Mouse (Mus musculus) naive thymus-derived CD4-positive, alpha-beta T cell, adult 2 months (primary cell): ENCODE results near the gene Ccdc13.
A peak's percentile ranks its signal among the peaks of the same experiment; 100 is the strongest.

ENCODE experiments used
- DNase-seq: peaks from one replicate; pipeline ENCODE4 v3.0.0-alpha.2; 2011; ENCODE audit warnings: low read depth

Gene Ccdc13

DNA sequence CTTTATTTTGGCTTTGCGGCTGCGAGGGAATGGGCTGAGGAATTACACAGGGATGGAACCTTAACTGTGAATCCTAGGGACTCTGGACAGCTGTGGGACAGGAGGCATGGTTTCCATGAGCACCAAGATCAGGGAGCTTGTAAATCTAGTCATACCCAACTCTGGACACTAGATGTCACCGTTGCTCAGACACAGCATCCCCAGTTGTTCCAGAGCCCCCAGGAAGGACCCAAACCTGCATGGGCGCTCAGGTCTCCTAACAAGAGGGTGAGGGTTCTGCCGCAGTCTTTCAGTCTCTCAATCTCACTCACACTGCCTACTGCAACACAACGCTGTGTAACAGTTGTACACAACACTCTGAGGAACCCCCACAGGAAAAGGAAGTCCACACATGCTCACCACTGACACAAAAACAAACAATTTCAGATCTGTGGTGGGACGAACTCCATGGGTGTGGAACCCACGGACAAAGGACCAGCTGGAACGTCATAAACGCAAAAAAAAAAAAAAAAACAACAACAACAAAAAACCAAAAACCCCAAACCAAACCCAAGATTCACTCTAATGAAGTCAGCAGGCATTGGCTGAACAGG is 7.4 kb upstream of the Ccdc13 start:
- DNase-seq, result peak; percentile 75

DNA sequence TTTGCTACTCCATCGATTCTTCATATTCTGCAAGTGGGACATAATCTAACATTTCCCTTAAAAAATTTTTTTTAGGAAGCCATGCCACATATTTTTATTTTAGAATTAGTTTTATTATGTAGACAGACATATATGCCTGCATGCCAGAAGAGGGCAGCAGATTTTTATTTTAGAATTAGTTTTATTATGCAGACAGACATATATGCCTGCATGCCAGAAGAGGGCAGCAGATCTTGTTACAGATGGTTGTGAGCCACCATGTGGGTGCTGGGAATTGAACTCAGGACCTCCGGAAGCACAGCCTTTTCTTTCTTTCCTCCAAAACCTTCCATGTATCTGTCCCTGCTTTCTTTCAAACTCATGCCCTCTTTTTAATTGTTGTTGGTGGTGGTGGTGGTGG is 3.7 kb upstream of the Ccdc13 start:
- peak; percentile 41 for DNase-seq

- DNase-seq, result no peak
These were observed 333 bp upstream of the Ccdc13 start for GRCm38 (mm10) chr9:121839622-121839965.

DNA sequence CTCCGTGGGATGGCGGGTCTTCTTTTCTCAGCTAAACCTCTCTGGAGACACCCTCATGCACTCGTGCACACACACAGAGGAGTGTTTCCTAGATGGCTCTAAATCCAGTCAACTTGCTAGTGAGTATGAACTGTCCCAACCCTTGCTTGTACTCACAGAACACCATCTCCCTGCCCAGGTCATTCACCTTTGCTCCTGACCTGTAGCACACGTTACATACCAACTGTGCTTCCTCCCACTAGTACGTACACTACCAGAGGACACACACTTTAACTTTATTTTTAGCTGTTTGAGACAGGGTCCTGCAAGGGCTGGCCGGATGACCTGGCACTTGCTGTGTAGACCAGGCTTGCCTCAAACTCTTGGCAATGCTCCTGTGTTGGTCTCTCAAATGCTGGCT is 1.3 kb downstream of the Ccdc13 start:
- DNase-seq, result no peak

DNA sequence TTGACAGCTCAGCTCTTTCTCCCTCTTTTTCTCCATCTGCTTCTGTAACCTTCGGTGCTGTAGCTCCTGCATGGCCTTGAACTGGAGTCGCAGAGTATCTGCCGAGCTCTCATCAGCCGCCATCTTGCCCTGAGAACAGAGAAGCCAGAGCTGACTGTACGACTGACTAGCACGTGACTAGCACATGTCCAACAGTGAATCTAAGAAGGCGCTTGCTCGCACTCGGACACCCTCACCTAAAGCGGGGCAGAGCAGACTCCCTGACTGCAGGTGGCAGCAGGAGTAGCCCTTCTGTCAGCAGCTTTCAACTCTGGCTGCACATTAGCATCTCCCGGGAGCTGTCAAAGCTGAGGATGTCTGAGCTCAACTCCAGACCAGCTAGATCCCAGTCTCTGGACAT is 5.4 kb downstream of the Ccdc13 start:
- DNase-seq, result no peak

- peak; percentile 86 for DNase-seq
These were observed 8.3 kb downstream of the Ccdc13 start for GRCm38 (mm10) chr9:121830956-121831293.

DNA sequence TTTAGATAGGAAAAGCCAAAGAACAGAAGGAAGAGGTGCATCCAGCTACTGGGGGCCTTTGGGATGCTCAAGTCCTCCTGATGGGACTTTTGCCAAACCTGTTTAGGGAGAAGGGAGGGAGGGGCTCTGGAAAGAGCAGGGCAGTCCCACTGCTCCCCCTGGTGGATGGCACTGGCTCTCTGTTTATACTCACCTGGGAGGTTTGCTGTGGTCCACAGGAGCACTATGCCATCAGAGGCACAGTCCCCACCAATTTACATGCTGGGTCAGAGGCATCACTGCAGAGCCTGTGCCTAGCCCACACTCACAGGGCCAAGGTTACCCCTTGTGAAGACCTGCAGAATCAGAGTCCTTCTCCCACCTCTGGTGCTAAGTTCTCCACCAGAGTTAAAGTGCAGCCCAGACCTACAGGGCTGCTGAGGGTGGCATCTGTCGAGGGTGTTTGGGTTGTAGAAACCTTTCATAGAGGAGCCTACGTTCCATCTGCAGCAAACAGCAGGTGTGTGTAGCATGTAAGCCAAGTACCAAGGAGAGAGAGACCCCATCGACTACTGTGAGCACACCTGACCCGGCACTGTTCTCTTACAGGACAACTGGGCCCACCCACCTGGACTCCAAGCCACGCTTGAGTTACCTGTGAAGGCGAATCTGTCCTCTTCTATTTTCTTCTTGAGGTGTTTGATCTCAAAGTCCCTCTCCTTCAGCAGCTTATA is 8.9 kb downstream of the Ccdc13 start:
- DNase-seq, result peak; percentile 61

DNA sequence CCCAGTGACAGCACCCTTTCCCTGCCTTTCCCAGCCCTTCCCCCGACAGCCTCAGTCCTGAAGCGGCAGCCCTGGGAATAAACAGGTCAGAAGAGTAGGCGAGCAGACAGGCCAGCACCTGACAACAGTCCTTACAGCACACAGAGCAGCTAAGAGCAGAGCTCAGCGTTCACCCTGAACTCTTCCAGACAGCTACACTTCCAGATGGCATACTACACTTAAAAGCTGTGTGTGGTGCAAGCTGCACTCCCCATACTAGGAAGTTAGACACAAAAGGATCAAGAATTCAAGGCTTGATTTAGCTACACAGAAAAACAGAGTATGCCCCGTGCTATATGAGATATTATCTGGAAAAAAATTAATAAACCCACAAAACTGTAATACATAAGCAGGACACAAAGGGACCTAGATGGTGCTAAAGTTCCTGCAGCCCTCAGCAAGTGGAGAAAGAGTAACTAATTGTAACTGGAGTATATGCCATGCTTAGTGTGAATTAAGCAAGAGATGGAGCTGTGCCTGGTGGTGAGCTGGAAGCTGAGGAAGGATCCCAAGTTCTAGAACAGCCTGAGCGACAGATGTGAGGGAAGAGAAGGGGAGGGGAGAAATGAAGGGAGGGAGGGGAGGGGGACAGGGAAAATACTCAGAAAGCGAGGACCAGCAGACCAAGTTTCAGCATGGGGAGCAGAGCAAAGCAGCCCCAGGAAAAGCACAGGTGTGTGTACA is 9.8 kb downstream of the Ccdc13 start:
- DNase-seq, result no peak

DNA sequence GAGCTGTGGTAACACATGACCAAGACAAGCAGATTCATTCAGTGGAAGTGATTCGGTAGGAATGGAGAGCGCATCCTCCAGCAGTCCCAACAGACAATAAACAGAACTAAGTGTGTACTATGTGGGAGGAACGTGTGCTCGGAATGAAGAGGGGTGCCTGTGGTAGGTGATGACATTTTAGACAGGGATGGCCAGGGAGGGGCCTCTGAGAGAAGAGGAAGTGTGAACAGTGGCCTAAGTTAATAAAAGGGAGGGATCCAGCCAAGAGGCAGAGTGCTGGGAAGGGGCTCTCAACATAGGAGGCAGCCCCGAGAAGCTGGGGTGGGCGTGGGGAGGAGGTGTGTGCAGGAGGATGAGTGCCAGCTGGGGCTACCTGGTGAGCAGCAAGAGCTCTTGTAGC is 10.9 kb downstream of the Ccdc13 start:
- no peak for DNase-seq

- no peak for DNase-seq
These were observed 12.9 kb downstream of the Ccdc13 start for GRCm38 (mm10) chr9:121826356-121826755.

GRCm38 (mm10) chr9:121823991-121824390 is 15.3 kb downstream of the Ccdc13 start:
- DNase-seq, result no peak

- DNase-seq, result no peak
These were observed 16.2 kb downstream of the Ccdc13 start for GRCm38 (mm10) chr9:121823051-121823450.

- DNase-seq, result no peak
These were observed 16.7 kb downstream of the Ccdc13 start for GRCm38 (mm10) chr9:121822585-121822991.

GRCm38 (mm10) chr9:121820765-121821164 is 18.5 kb downstream of the Ccdc13 start:
- no peak for DNase-seq

DNA sequence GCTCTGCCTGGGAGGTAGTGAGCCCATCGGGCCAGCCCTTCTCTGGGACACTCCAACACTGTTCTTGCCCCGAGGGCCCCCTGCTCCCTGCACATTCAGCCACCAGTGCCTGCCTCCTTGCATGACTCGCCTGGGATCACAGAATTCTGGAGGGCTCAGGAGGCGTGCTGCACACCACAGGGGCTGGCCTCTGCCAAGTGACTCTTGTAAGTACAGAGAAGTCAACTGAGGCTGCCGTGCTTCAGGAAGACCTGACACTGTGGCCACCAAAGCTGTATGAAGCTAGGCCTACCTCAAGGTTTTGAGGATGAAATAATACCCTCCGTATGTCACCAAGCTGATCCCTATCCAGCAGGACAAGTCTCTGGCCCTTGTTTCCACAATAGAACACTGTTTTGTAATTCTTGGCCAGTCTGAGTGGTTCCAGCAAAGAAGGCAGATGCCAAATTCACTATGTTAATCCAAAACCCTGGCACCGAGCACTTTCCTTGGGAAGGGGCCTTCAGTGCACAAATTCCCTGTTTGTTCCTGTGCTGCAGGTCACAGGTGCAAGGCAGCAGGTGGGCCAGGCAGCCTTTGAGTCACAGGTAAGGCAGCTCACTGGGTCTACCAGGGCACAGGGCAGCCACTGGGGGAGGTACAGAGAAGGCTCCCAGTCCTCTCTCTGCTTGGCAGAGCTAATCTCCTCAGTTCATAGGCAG is 19.3 kb downstream of the Ccdc13 start:
- DNase-seq, result no peak

DNA sequence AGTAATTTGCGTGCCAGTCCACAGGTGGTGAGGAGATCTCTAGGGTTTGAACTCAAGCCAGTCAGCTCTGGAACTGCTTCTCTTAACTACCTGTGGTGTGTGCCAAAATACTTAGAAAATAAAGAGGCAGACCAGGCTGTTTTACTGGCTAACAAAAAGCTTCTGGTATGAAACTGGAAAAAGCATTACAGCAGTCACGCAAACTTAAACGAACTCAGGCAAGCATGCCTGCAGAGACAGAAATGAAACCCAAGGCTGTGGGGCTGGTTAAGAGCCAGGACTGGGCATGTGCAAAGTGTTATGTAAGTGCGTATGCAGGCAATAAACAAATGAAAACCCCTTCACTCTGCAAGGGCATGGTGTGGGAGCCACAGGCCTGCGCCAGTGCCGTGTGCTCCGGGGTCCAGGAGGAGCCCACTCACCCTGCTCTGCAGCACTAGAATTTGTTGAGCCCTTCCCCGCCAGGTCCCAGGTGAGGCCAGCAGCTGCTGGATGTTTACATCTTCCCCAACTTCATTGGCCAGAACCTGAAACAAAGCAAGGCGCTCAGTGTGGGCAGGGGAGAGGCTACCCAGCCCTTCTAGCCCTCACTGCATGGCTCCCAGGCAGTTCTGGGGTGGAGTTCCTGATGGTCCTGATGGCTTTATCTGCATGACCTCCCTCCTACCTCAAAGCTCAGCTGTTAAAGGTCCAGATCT is 20.0 kb downstream of the Ccdc13 start:
- no peak for DNase-seq

- DNase-seq, result no peak
These were observed 24.1 kb downstream of the Ccdc13 start for GRCm38 (mm10) chr9:121815183-121815582.

- no peak for DNase-seq
These were observed 29.0 kb downstream of the Ccdc13 start for GRCm38 (mm10) chr9:121810081-121810821.

DNA sequence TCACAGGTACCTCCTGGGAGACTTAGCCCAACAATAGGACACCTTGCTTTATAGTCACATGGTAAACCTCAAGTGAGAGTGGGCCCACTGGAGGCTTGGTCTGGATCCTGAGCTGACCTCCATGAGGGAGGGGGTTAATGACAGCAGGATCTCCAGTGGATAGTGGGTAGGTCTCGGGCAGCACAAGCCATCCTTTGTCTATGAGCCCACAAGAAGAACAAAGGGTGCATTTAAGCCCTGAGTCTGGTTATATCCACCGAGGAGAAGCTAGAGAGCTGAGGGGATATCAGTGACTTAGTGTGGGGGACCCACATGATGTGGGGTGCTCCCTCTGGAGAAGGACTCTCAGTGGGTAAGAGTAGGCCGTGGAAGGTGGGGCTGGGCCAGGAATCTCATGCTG is 30.8 kb downstream of the Ccdc13 start:
- no peak for DNase-seq

DNA sequence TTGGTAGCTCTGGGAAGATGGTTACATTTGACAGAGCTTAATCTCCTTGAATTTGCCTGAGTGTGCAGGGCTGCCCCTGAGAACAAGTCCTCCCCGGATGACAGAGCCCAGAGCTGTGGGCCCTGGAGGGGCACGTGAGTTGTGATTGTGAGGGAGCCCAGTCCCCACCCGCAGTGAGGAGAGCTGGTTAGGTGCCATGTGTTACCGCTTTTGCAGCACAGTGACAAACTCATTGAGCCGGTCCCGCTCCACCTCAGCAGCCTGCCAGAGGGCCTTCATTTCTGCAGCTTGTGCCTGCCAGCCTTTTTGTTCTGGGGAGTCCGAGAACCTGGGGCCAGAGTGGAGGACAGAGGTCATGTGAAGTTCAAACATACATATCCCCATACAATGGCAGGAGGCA is 31.3 kb downstream of the Ccdc13 start:
- DNase-seq, result no peak

DNA sequence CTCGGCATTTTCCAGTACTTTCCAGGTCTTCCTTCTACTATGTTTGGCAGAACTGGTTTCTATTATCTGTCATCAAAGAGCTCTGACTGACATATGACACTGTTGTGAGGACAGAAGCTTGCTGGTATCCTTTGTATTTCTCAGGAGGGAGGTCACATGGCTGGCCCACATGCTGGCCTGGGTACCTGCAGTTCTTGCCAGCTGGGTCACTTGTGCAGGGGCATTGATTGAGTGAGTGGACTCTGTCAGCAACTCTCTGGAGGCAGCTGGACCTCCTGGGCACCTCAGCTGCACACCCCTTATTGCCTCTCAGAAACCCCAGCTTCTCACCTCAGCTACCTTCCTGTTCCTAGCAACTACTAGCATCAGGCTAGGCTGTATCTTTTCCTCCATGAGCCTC is 31.7 kb downstream of the Ccdc13 start:
- no peak for DNase-seq

- DNase-seq, result no peak
These were observed 36.5 kb downstream of the Ccdc13 start for GRCm38 (mm10) chr9:121802747-121803146.
